Mouse (Mus musculus) adrenal gland, postnatal 25 days (tissue): ENCODE measurements around the gene Dbt. TPM values are rescaled to one million over a fixed set of nuclear protein-coding genes. Genes with fewer than 3 reads are reported as not detected.
"Not testable (repeated sequence)": the region's sequence is repeated elsewhere in the genome, so short reads cannot be mapped to it uniquely, and the experiment has no call there.

Experiments
- DNase-seq: peaks from one replicate; pipeline ENCODE4 v3.0.0; 2021; ENCODE audit warnings: mixed read lengths
- total RNA-seq: library from RNA; stranded (reverse); gene quantifications from 2 replicates; pipeline ENCODE4 v1.2.3, GENCODE M21; 2021

The Dbt gene
- total RNA-seq, 1 experiment from 2014 or later, result 76.0 TPM

GRCm38 (mm10) chr3:116542070-116542469, 29.2 kb downstream of the Dbt start:
- no peak for DNase-seq

GRCm38 (mm10) chr3:116542532-116542931, 29.7 kb downstream of the Dbt start:
- no peak for DNase-seq

GRCm38 (mm10) chr3:116547430-116547829, 34.6 kb downstream of the Dbt start:
- no peak for DNase-seq

DNA sequence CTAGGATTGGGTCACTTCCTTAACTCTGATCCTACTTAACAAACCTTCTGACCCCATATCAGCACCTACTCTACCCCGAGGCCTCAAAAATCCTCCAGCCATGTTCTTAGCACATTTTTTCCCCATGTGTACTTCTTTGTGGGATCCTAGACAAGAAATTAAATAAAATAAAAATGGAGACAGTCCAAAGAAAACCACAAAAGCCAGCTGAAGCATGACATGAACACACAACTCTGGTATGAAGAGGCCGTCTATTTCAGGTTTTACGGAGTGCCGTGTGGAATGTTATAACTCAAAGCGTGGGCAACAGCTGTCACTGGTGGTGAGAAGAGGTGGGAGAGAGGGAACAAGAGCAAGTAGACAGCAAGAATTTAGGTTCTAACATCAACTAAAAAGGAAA, 38.5 kb downstream of the Dbt start:
- no peak for DNase-seq

DNA sequence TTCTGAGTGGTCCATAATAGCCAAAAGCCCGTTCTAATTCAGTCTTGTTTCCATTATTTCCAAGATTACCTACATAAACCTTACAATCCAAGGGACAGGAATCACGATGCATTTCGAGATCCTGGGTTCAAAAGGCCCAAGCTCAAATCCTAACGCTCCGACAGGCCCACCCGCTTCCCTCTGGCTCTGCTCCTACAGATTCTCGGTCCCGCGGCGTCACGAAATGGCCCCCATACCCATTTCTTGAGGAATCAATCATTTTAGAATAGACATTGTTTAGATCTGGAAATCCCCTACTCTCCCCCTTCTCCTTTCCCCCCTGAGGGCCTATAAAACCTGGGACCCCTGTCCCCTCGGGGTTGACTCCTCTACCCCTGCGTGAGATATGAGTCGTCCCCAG, 48.4 kb downstream of the Dbt start:
- DNase-seq, result not testable (repeated sequence)

DNA sequence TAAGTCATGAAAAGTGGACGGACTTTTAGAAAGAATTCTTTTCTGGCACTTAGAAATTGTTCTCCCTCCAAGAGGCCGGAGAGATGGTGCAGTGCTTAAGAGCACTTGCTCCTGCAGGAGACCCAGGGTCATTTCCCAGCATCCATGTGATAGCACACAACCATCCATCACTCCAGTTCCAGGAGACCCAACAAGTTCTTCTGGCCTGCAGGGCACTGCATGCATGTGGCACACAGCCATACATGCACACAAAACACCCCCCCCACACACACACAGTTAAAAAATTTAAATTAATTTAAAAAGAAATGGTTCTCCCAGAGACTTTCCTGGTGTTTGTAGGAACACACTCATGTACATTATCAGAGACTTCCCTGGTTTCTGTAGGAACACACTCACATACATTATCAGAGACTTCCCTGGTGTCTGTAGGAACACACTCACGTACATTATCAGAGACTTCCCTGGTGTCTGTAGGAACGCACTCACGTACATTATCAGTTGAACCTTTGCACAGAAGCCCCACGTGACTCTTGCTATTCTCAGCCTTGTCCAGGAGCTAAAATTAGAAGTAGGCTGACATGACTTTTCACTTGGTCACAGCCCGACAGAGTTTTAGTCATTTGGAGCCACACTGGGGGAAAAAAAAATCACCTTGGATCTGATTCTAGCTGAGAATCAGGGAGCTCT, 49.7 kb downstream of the Dbt start, which contains the start of gene Lrrc39:
TSS of gene Lrrc39 (plus strand) at position 566 of the 687 bp plus-strand sequence.
- no peak for DNase-seq

GRCm38 (mm10) chr3:116563095-116563492, 50.2 kb downstream of the Dbt start:
- no peak for DNase-seq

- no peak for DNase-seq
Observed at GRCm38 (mm10) chr3:116570628-116571027, 57.8 kb downstream of the Dbt start.

DNA sequence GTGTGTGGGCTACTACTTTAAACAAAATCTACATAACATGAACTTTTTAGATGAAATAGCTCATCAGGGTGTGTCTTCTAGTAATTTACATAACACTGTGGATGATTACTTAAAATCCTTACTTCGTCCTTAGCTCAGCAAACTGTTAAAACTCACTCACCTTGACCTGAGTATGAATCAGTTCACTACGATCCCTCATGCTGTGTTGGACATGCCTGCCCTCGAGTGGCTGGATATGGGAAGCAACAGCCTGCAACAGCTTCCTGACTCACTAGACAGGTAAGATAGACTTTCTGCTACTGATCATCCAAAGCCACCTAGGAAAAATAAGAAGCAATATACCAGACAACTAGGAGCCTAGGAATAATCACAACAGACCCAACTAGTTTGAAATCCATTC, 64.4 kb downstream of the Dbt start:
- peak; percentile 10 for DNase-seq

GRCm38 (mm10) chr3:116582201-116582600, 69.3 kb downstream of the Dbt start:
- no peak for DNase-seq

DNA sequence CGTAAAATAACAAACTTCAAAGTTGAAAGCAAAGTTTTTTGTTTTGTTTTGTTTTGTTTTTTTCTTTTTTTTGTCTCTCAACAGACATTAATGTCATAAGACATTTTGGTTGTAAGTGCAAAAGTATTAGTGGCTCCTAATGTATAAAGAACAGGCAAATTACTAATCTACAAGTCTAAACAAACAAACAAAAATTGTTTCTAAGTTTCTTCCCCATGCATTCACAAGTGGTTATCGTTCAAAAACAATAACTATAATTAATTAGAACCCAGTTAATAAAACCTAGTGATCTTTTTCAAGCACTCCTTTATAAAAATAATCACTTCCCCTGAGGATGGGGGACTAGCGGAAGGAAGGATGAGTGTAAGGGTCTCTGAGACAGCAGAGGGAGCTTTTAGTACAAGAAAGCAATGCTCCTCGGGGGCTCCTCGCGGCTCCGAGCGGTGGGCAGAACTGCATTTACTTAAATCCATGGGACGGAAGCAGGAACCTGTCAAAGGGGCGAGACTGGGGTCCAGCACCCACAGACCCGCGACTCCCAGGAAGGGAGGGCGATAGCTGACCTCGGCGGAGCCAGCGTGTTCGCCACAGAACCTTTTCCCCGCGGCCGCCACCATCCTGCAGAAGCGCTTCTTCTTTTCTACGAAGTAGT, 81.3 kb downstream of the Dbt start:
- DNase-seq, result no peak

GRCm38 (mm10) chr3:116594728-116595602, 82.1 kb downstream of the Dbt start, which contains the start of gene Sass6:
Sass6 (plus strand) TSS chr3:116594982.
- peak; percentile 99 for DNase-seq

GRCm38 (mm10) chr3:116595603-116595991, 82.7 kb downstream of the Dbt start:
- DNase-seq, result no peak

Other genes starting within 250 kb of the Dbt start
- 14.3 and 18.3 TPM in 2 replicates for gene Cdc14a, start 89.0 kb upstream of the Dbt start, total RNA-seq
- 29.5 and 35.1 TPM in 2 replicates for gene Rtca, start 4.9 kb upstream of the Dbt start, total RNA-seq
- 0.91 and 1.4 TPM in 2 replicates for gene Lrrc39, start 49.9 kb downstream of the Dbt start, total RNA-seq
- gene Sass6, start 81.9 kb downstream of the Dbt start, total RNA-seq, result 3.5 and 4.7 TPM in 2 replicates
- gene Trmt13, start 101.5 kb downstream of the Dbt start, total RNA-seq, result 17.9 and 18.9 TPM in 2 replicates
- 60.3 and 68.2 TPM in 2 replicates for gene Mfsd14a, start 149.6 kb downstream of the Dbt start, total RNA-seq
- gene Gm43191, start 168.2 kb downstream of the Dbt start, total RNA-seq, result 0.61 TPM in 1 of 2 replicates, not detected in the other
- 24.5 and 29.5 TPM in 2 replicates for gene Slc35a3, start 199.8 kb downstream of the Dbt start, total RNA-seq